Mouse (Mus musculus): ENCODE measurements around the gene Tle3. TPM values are rescaled to one million over a fixed set of nuclear protein-coding genes. Genes with fewer than 3 reads are reported as not detected.

The Tle3 gene
- polyA plus RNA-seq, 1 experiment from 2014 or later = 59.1 TPM

GRCm38 (mm10) chr9:61386314-61386713 lies 14.1 kb downstream of the Tle3 start:
- Histone ChIP-seq H3K36me3 (peaks cover 90% of the 10 kb centered on the region), H3K9ac (replicated peaks) (no peak overlapping the region), H3K27me3 (no peaks in the 10 kb centered on the region), H3K4me3 (replicated peaks) (no peak overlapping the region), H3K9me3 (no peaks in the 10 kb centered on the region), H3K4me2 (peak overlapping the region; percentile 43), H3K27ac (no peak overlapping the region), H3K4me1 (replicated peaks) (peaks cover 99% of the 10 kb centered on the region)
- no peak for ATAC-seq (ENCODE audit: insufficient number of reproducible peaks, insufficient read depth, low FRiP score, low TSS enrichment, low read depth)
- WGBS = 68% methylated on average over 2 of the region's 2 CpGs

- H3K4me3 ChIP-seq (replicated peaks) = no peak overlapping the region
- H3K9ac ChIP-seq (replicated peaks) = no peak overlapping the region
- no peaks in the 10 kb centered on the region for H3K9me3 ChIP-seq
- no peaks in the 10 kb centered on the region for H3K27me3 ChIP-seq
- 77% methylated on average over 5 of the region's 5 CpGs for WGBS
- no peak for ATAC-seq (ENCODE audit: insufficient number of reproducible peaks, insufficient read depth, low FRiP score, low TSS enrichment, low read depth)
- no peak overlapping the region for H3K27ac ChIP-seq
- H3K4me1 ChIP-seq (replicated peaks) = peaks cover 98% of the 10 kb centered on the region
- no peak overlapping the region for H3K4me2 ChIP-seq
- H3K36me3 ChIP-seq = peaks cover 90% of the 10 kb centered on the region
These were observed 15.6 kb downstream of the Tle3 start for GRCm38 (mm10) chr9:61387797-61388196.

DNA sequence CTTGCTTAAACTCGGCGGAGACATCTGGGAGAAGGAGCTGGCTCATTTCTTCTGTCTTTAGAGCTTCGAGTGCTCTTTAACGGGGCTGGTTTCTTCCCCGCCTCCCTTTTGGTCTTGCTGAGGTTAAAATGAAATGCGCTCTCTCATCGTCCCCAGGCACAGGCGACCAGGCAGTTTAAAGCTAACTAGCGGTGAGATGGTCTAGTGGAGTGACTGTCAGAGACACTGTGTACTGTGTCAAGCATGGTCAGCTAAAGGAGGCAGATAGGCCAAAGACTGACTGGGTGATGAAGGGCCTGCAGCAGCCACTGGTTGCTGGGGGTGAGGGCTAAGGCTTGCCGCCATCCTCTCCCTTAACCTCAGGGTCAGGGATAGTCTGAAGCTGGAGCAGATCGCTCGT lies 16.0 kb downstream of the Tle3 start:
- Histone ChIP-seq H3K9ac (replicated peaks) (no peak overlapping the region), H3K27ac (no peak overlapping the region), H3K27me3 (no peaks in the 10 kb centered on the region), H3K36me3 (peaks cover 91% of the 10 kb centered on the region), H3K4me2 (no peak overlapping the region), H3K4me3 (replicated peaks) (no peak overlapping the region), H3K9me3 (no peaks in the 10 kb centered on the region), H3K4me1 (replicated peaks) (peaks cover 94% of the 10 kb centered on the region)
- ATAC-seq (ENCODE audit: insufficient number of reproducible peaks, insufficient read depth, low FRiP score, low TSS enrichment, low read depth) = no peak
- 68% methylated on average over 12 of the region's 12 CpGs for WGBS

- no peak overlapping the region for H3K9ac ChIP-seq (replicated peaks)
- H3K4me1 ChIP-seq (replicated peaks) = peaks cover 88% of the 10 kb centered on the region
- H3K36me3 ChIP-seq = peaks cover 92% of the 10 kb centered on the region
- H3K27ac ChIP-seq = no peak overlapping the region
- WGBS = 78% methylated on average over 14 of the region's 14 CpGs
- ATAC-seq (ENCODE audit: insufficient number of reproducible peaks, insufficient read depth, low FRiP score, low TSS enrichment, low read depth) = no peak
- no peaks in the 10 kb centered on the region for H3K9me3 ChIP-seq
- no peak overlapping the region for H3K4me3 ChIP-seq (replicated peaks)
- no peaks in the 10 kb centered on the region for H3K27me3 ChIP-seq
- H3K4me2 ChIP-seq = no peak overlapping the region
These were observed 16.7 kb downstream of the Tle3 start for GRCm38 (mm10) chr9:61388689-61389403.

GRCm38 (mm10) chr9:61389404-61389701 lies 17.2 kb downstream of the Tle3 start:
- ATAC-seq (ENCODE audit: insufficient number of reproducible peaks, insufficient read depth, low FRiP score, low TSS enrichment, low read depth) = no peak
- no peaks in the 10 kb centered on the region for H3K9me3 ChIP-seq
- WGBS = 79% methylated on average over 7 of the region's 7 CpGs
- no peak overlapping the region for H3K4me3 ChIP-seq (replicated peaks)
- H3K36me3 ChIP-seq = peaks cover 92% of the 10 kb centered on the region
- no peaks in the 10 kb centered on the region for H3K27me3 ChIP-seq
- H3K4me1 ChIP-seq (replicated peaks) = peaks cover 83% of the 10 kb centered on the region
- H3K4me2 ChIP-seq = no peak overlapping the region
- H3K9ac ChIP-seq (replicated peaks) = no peak overlapping the region
- H3K27ac ChIP-seq = no peak overlapping the region

DNA sequence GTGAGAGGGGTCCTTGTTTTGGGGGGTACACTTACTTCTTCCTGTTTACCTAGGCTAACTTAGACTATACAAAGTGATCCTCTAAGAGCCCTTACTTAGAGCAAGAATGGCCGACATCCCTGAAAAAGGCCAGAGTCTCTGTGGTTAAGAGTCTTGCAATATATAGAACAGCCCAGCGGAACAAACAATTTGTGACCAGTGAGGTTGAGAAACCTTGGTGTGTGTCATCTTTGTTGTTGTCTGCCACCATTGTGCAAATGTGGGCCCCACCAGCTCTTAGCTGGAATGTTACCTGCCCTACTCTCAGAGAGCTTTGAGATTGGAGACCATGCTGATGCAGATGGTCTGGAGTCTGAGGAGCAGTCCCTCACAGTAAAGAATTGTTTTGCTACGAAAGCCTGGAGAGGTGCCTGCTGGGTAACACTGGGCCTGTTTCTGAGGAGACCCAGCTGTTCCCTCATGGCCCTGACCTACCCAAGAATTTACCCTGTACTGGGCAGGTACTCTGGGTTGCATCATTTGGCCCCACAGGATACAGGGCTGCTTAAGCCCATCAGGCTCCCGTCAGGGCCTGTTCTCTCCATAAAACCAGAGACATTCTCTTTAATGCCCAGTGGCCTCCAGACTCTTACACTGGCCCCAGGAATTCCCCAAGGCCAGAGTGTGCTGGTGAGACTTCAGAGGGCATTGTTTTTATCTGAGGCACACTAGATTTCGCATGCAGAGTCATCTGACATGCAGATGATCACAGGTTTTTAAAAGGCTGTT lies 19.6 kb downstream of the Tle3 start:
- no peak overlapping the region for H3K9ac ChIP-seq (replicated peaks)
- WGBS = 69% methylated on average over 5 of the region's 5 CpGs
- H3K27ac ChIP-seq = no peak overlapping the region
- peaks cover 100% of the 10 kb centered on the region for H3K36me3 ChIP-seq
- no peak for ATAC-seq (ENCODE audit: insufficient number of reproducible peaks, insufficient read depth, low FRiP score, low TSS enrichment, low read depth)
- no peak overlapping the region for H3K4me3 ChIP-seq (replicated peaks)
- H3K4me1 ChIP-seq (replicated peaks) = peaks cover 81% of the 10 kb centered on the region
- H3K9me3 ChIP-seq = no peaks in the 10 kb centered on the region
- no peak overlapping the region for H3K4me2 ChIP-seq
- H3K27me3 ChIP-seq = no peaks in the 10 kb centered on the region

- no peak overlapping the region for H3K4me2 ChIP-seq
- no peaks in the 10 kb centered on the region for H3K27me3 ChIP-seq
- H3K36me3 ChIP-seq = peaks cover 100% of the 10 kb centered on the region
- peaks cover 81% of the 10 kb centered on the region for H3K4me1 ChIP-seq (replicated peaks)
- no peak overlapping the region for H3K27ac ChIP-seq
- 84% methylated on average over 6 of the region's 6 CpGs for WGBS
- no peaks in the 10 kb centered on the region for H3K9me3 ChIP-seq
- no peak overlapping the region for H3K4me3 ChIP-seq (replicated peaks)
- H3K9ac ChIP-seq (replicated peaks) = no peak overlapping the region
- no peak for ATAC-seq (ENCODE audit: insufficient number of reproducible peaks, insufficient read depth, low FRiP score, low TSS enrichment, low read depth)
These were observed 20.1 kb downstream of the Tle3 start for GRCm38 (mm10) chr9:61392338-61392620.

DNA sequence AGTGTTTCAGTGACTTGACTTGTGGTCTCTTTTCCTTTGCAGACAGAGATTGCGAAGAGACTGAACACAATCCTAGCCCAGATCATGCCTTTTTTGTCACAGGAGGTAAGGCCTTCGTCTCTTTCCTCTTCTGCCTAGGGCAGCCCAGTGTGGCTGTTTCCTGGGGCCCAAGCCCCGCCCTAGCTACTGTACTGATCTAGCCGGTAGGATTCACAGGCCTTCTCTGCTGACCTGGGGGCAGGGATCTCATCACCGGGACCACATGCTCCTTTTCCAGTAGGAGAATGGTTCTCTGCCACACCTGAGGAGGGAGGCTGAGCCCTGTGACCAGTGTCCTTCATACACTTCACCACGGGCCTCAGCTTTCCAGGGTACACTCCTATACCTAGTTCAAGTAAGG lies 21.0 kb downstream of the Tle3 start:
- no peak for ATAC-seq (ENCODE audit: insufficient number of reproducible peaks, insufficient read depth, low FRiP score, low TSS enrichment, low read depth)
- H3K4me3 ChIP-seq (replicated peaks) = no peak overlapping the region
- H3K9me3 ChIP-seq = no peaks in the 10 kb centered on the region
- H3K9ac ChIP-seq (replicated peaks) = no peak overlapping the region
- peaks cover 74% of the 10 kb centered on the region for H3K4me1 ChIP-seq (replicated peaks)
- H3K27me3 ChIP-seq = no peaks in the 10 kb centered on the region
- WGBS = 86% methylated on average over 6 of the region's 6 CpGs
- no peak overlapping the region for H3K4me2 ChIP-seq
- peaks cover 100% of the 10 kb centered on the region for H3K36me3 ChIP-seq
- no peak overlapping the region for H3K27ac ChIP-seq

DNA sequence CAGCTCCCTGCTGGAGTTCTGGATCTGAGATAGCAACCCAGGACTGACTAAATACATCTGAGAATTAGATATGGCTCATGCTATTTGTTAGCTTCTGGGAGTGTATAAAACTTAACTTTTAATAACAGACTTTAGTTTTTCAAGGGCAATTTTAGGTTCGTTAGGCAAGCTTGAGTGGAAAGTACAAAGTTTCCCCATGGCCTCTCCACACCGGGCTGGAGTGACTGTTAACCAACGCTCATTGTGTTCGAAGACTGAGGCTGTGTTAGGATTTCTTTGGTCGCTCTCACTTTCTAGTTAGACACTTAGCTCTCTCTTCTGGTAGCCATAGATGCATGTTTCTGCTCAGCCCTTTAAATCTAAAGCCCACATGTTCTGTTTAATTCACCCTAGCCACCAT lies 21.7 kb downstream of the Tle3 start:
- no peak overlapping the region for H3K4me2 ChIP-seq
- H3K9ac ChIP-seq (replicated peaks) = no peak overlapping the region
- H3K27me3 ChIP-seq = no peaks in the 10 kb centered on the region
- H3K4me3 ChIP-seq (replicated peaks) = no peak overlapping the region
- H3K4me1 ChIP-seq (replicated peaks) = peaks cover 67% of the 10 kb centered on the region
- 93% methylated on average over 5 of the region's 5 CpGs for WGBS
- H3K36me3 ChIP-seq = peaks cover 100% of the 10 kb centered on the region
- no peak overlapping the region for H3K27ac ChIP-seq
- no peak for ATAC-seq (ENCODE audit: insufficient number of reproducible peaks, insufficient read depth, low FRiP score, low TSS enrichment, low read depth)
- no peaks in the 10 kb centered on the region for H3K9me3 ChIP-seq

DNA sequence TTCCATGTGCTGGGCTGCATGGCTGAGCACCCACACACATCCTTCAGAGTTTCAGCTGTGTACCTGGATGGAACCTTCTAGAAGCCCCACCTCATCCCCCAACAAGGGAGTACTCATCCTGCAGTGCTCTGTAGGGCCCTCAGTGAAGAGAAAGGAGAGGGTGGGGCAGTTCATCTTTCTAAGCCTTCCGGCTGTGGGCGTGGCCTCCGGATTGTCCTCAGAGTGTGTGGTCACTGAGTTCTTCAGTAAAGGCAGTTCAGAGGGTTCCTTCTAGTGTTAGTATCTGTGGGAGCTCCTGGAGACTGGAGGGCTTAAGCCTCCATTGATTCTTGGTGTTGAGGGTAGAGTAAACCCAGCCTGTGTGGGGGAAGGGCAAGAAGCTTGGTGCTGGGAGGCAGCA lies 22.9 kb downstream of the Tle3 start:
- Histone ChIP-seq H3K4me3 (replicated peaks) (no peak overlapping the region), H3K36me3 (peaks cover 100% of the 10 kb centered on the region), H3K4me2 (no peak overlapping the region), H3K9ac (replicated peaks) (no peak overlapping the region), H3K4me1 (replicated peaks) (peaks cover 55% of the 10 kb centered on the region), H3K27me3 (no peaks in the 10 kb centered on the region), H3K9me3 (no peaks in the 10 kb centered on the region), H3K27ac (no peak overlapping the region)
- ATAC-seq (ENCODE audit: insufficient number of reproducible peaks, insufficient read depth, low FRiP score, low TSS enrichment, low read depth) = no peak
- WGBS = 89% methylated on average over 3 of the region's 3 CpGs

DNA sequence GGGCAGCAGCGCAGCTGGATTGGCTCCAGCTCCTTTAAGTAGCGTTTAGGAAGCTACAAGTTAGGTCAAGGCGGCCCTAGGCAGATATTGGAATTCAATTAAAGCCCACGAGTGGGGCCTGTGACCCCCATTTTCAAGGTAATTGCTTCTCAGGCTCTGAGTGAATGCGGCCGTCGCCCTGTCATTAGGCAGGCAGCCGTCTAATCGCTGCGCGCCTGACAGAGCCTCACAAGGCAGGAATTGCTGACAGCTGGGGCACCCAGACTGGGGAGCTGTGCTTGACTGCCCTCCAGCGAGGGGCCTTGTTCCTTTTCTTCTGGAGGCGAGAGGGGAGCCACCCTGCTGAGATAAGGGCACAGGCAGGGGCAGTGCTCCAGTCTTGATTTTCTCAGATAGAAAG lies 24.3 kb downstream of the Tle3 start:
- H3K4me2 ChIP-seq = no peak overlapping the region
- H3K4me3 ChIP-seq (replicated peaks) = no peak overlapping the region
- H3K36me3 ChIP-seq = peaks cover 100% of the 10 kb centered on the region
- H3K4me1 ChIP-seq (replicated peaks) = peaks cover 56% of the 10 kb centered on the region
- ATAC-seq (ENCODE audit: insufficient number of reproducible peaks, insufficient read depth, low FRiP score, low TSS enrichment, low read depth) = no peak
- no peaks in the 10 kb centered on the region for H3K9me3 ChIP-seq
- H3K27ac ChIP-seq = 0 out of 2 replicates have a peak overlapping the region, but pooled peaks have one; percentile 17
- WGBS = 27% methylated on average over 13 of the region's 13 CpGs
- no peaks in the 10 kb centered on the region for H3K27me3 ChIP-seq
- no peak overlapping the region; the same call in 1 of the 2 replicates for H3K9ac ChIP-seq (replicated peaks)

DNA sequence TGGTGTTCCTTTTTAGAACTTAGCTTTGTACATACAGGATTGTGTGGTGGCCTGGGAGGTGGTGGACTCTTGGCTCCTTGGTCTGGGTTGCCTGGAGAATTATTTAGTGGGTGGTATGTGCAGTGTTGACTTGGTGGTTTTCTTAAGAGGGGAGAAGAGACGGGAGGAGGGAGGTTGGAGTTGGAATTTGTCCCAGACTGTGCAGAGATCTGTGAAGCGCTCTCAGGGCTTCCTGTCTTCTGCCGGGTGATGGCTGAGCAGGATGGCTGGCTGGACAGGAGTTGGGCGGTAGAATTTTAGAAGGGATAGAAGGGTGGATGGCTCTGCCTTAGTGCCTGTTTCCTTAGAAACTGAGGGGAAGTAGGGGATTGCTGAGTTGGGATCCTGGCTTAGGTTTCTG lies 25.0 kb downstream of the Tle3 start:
- 80% methylated on average over 4 of the region's 4 CpGs for WGBS

More for the DNA sequence above, 25.0 kb downstream of the Tle3 start:
- Histone ChIP-seq H3K9ac (replicated peaks) (no peak overlapping the region), H3K36me3 (peaks cover 100% of the 10 kb centered on the region), H3K4me3 (replicated peaks) (no peak overlapping the region), H3K4me1 (replicated peaks) (peaks cover 56% of the 10 kb centered on the region), H3K27me3 (no peaks in the 10 kb centered on the region), H3K9me3 (no peaks in the 10 kb centered on the region), H3K4me2 (no peak overlapping the region), H3K27ac (0 out of 2 replicates have a peak overlapping the region, but pooled peaks have one; percentile 17)
- no peak for ATAC-seq (ENCODE audit: insufficient number of reproducible peaks, insufficient read depth, low FRiP score, low TSS enrichment, low read depth)
